In genomic region chr9:76581966-76582365, GRCm38 (mm10) we compare ENCODE assay signal across 28 mouse cellular contexts. TPM values are rescaled to one million over a fixed set of nuclear protein-coding genes. Genes with fewer than 3 reads are reported as not detected.
DNase-seq lines count a peak whose midpoint lies in the region; ATAC-seq and TF ChIP-seq lines count a peak whose summit lies in the region.
"Had no signal": no experiment of that assay in that cellular context is flagged by ENCODE, and none has a peak within 500 bp of the region (broad histone marks: within the 10 kb centered on the region; RNA-seq: fewer than 3 reads in every experiment).

No protein-coding gene starts in this region.

- H3K9ac ChIP-seq in intestine, embryonic 15.5 days: no peak overlapping the region
- no peak overlapping the region for H3K9ac ChIP-seq in intestine, postnatal 0 days (ENCODE audit: low read depth, low read length)
- H3K9ac ChIP-seq: embryonic facial prominence, embryonic 13.5 days; embryonic facial prominence, embryonic 15.5 days; forebrain, embryonic 12.5 days had no signal

- no peak for TF ChIP-seq CTCF in intestine, postnatal 0 days (IDR thresholded peaks at IDR 0.05; ENCODE audit: low read depth)
- TF ChIP-seq CTCF in small intestine, adult 2 months (IDR thresholded peaks at IDR 0.05; ENCODE audit: extremely low read depth, insufficient read length, insufficient replicate concordance, low read depth, low read length): no peak

- H3K4me3 ChIP-seq in intestine, embryonic 15.5 days (replicated peaks): no peak overlapping the region
- no peak overlapping the region for H3K4me3 ChIP-seq in intestine, postnatal 0 days (ENCODE audit: low read depth, low read length)
- H3K4me3 ChIP-seq in small intestine, adult 2 months (ENCODE audit: low read depth, low read length): no peak overlapping the region
- H3K4me3 ChIP-seq: embryonic facial prominence, embryonic 13.5 days; embryonic facial prominence, embryonic 15.5 days; erythroblast, embryonic 14.5 days; forebrain, embryonic 10.5 days; forebrain, embryonic 12.5 days had no signal

- ATAC-seq in intestine, embryonic 15.5 days: peak; percentile 91
- peak; percentile 92 for ATAC-seq in intestine, postnatal 0 days
- no peak for ATAC-seq in monocyte, adult 5-6 weeks (replicated peaks; ENCODE audit: insufficient number of reproducible peaks, low FRiP score, low TSS enrichment, poor library complexity, severe bottlenecking)
- ATAC-seq: activated CD4-positive, CD25-positive, alpha-beta regulatory T cell, adult 4 months; forebrain, embryonic 14.5 days; forebrain, embryonic 16.5 days; Patski had no signal

- no peaks in the 10 kb centered on the region for H3K9me3 ChIP-seq in intestine, embryonic 15.5 days
- H3K9me3 ChIP-seq in intestine, postnatal 0 days (ENCODE audit: control insufficient read depth): no peaks in the 10 kb centered on the region
- H3K9me3 ChIP-seq: embryonic facial prominence, embryonic 13.5 days; embryonic facial prominence, embryonic 15.5 days; forebrain, embryonic 10.5 days; forebrain, embryonic 12.5 days had no signal

- H3K27me3 ChIP-seq in intestine, embryonic 15.5 days (replicated peaks): no peaks in the 10 kb centered on the region
- H3K27me3 ChIP-seq in intestine, postnatal 0 days (replicated peaks; ENCODE audit: control insufficient read depth, insufficient read depth, low read length): no peaks in the 10 kb centered on the region
- H3K27me3 ChIP-seq in small intestine, adult 2 months (ENCODE audit: control insufficient read depth, insufficient read depth, low read length): no peaks in the 10 kb centered on the region
- H3K27me3 ChIP-seq: embryonic facial prominence, embryonic 13.5 days; embryonic facial prominence, embryonic 15.5 days; forebrain, embryonic 12.5 days had no signal

- WGBS in intestine, embryonic 15.5 days: 69% methylated on average over 5 of the region's 5 CpGs
- WGBS in intestine, postnatal 0 days: 37% methylated on average over 5 of the region's 5 CpGs
- 31% methylated on average over 5 of the region's 5 CpGs for WGBS in small intestine, adult 2 months

- H3K4me2 ChIP-seq in intestine, embryonic 15.5 days (replicated peaks): no peak overlapping the region
- H3K4me2 ChIP-seq in intestine, postnatal 0 days (replicated peaks; ENCODE audit: low read depth): no peak overlapping the region
- H3K4me2 ChIP-seq: embryonic facial prominence, embryonic 13.5 days; embryonic facial prominence, embryonic 15.5 days; forebrain, embryonic 12.5 days had no signal

- peak overlapping the region; percentile 56 for H3K27ac ChIP-seq in intestine, embryonic 15.5 days
- 0 out of 2 replicates have a peak overlapping the region, but pooled peaks have one; percentile 30 for H3K27ac ChIP-seq in intestine, postnatal 0 days (ENCODE audit: low read depth, low read length)
- peak overlapping the region; percentile 89 for H3K27ac ChIP-seq in small intestine, adult 2 months (ENCODE audit: insufficient read depth, low read depth, low read length)
- H3K27ac ChIP-seq: embryonic facial prominence, embryonic 13.5 days; embryonic facial prominence, embryonic 15.5 days; forebrain, embryonic 10.5 days; forebrain, embryonic 12.5 days had no signal

- DNase-seq in right cerebral cortex, postnatal 10 days (ENCODE audit: low spot score in 2 of 2): no peak
- no peak for DNase-seq in lung, postnatal 4 days
- DNase-seq: adrenal gland, adult 8-10 months; adrenal gland, postnatal 14 days; adrenal gland, postnatal 36 days; cerebellum, adult 11 months; cerebellum, adult 18-20 months; cerebellum, adult 8-10 months; cerebellum, adult 9-11 months; cerebellum, postnatal 14 days; cerebellum, postnatal 36 days; embryo, embryonic 11 days had no signal

- H3K4me1 ChIP-seq in intestine, embryonic 15.5 days (replicated peaks): no peaks in the 10 kb centered on the region
- H3K4me1 ChIP-seq in intestine, postnatal 0 days (replicated peaks; ENCODE audit: control insufficient read depth, insufficient read depth, low read length): no peaks in the 10 kb centered on the region
- H3K4me1 ChIP-seq in small intestine, adult 2 months (ENCODE audit: control insufficient read depth, insufficient read depth, insufficient read length, low read length): peaks cover 7% of the 10 kb centered on the region; the same call in 1 of the 2 replicates
- H3K4me1 ChIP-seq: embryonic facial prominence, embryonic 13.5 days; embryonic facial prominence, embryonic 15.5 days; forebrain, embryonic 10.5 days; forebrain, embryonic 12.5 days had no signal

- TF ChIP-seq POLR2A in small intestine, adult 2 months (IDR thresholded peaks at IDR 0.05; ENCODE audit: low read depth, low read length): no peak

- H3K36me3 ChIP-seq in intestine, embryonic 15.5 days: no peaks in the 10 kb centered on the region
- H3K36me3 ChIP-seq in intestine, postnatal 0 days (ENCODE audit: control insufficient read depth, insufficient read depth): no peaks in the 10 kb centered on the region
- H3K36me3 ChIP-seq in small intestine, adult 2 months (ENCODE audit: control insufficient read depth, insufficient read depth, low read length): no peaks in the 10 kb centered on the region
- H3K36me3 ChIP-seq: embryonic facial prominence, embryonic 13.5 days; embryonic facial prominence, embryonic 15.5 days; forebrain, embryonic 10.5 days; forebrain, embryonic 12.5 days had no signal

RNA-seq across cellular contexts. Expression of gene Fam83b, which starts 15.1 kb away (rescaled TPM):
- 11.6 and 13.4 TPM in 2 replicates for polyA plus RNA-seq in intestine, embryonic 15.5 days (2015; fragmentation: Nextera tagmentation; extraction: Ambion mirVana)
- 4.9 and 5.3 TPM in 2 replicates for polyA plus RNA-seq in intestine, postnatal 0 days (2015; fragmentation: Nextera tagmentation; extraction: Ambion mirVana)
- 0.70 and 6.7 TPM in 2 replicates for polyA plus RNA-seq in small intestine, adult 2 months (2012; rRNA removed)
- not detected in 3 replicates for total RNA-seq in monocyte, adult 5-6 weeks (2017)
- total RNA-seq: common myeloid progenitor, adult 5-6 weeks; MEL had no signal
- polyA plus RNA-seq: activated CD4-positive, CD25-positive, alpha-beta regulatory T cell, adult 4 months; C2C12; erythroblast, embryonic 14.5 days; forebrain, embryonic 14.5 days; forebrain, embryonic 16.5 days; Patski had no signal

Comparison
In these comparisons a context has a peak if more than half of its experiments do, and no peak if none do; other contexts are left out.
1. H3K27ac ChIP-seq: peak in every context shown above with its lines; median percentile 89 in small intestine, adult 2 months; 56 in intestine, embryonic 15.5 days; 30 in intestine, postnatal 0 days.